Mouse (Mus musculus) MEL (cell line): Measurements from ENCODE around the gene Grik4. TPM values are rescaled to one million over a fixed set of nuclear protein-coding genes. Genes with fewer than 3 reads are reported as not detected.

ENCODE experiments used
- DNase-seq: peaks from one replicate; pipeline ENCODE4 v3.0.0; 2011; ENCODE audit warnings: low read depth, low spot score
- H3K27ac ChIP-seq: 2 replicates; pipeline ENCODE4 v1.5.1; 2012; ENCODE audit warnings: low read depth, mild to moderate bottlenecking, control low read depth, low read length, moderate library complexity; ENCODE audit not compliant: control insufficient read depth
- H3K27me3 ChIP-seq, 2 experiments: fragments of 150-350 bp in 1 of 2; sonication (generic) in 1 of 2; 2 replicates each; pipeline ENCODE4 v1.6.1; 2012; ENCODE audit warnings: low read length in 2 of 2, mild to moderate bottlenecking in 2 of 2, improper control_type of control experiment in 1 of 2, moderate library complexity in 1 of 2; ENCODE audit not compliant: insufficient read depth in 2 of 2, control insufficient read depth in 1 of 2
- H3K36me3 ChIP-seq, 2 experiments: 2 replicates each; pipeline ENCODE4 v1.6.1; 2012 to 2014; ENCODE audit warnings: low read length in 2 of 2, improper control_type of control experiment in 1 of 2, inconsistent platforms in 1 of 2, mild to moderate bottlenecking in 1 of 2; ENCODE audit not compliant: insufficient read depth in 2 of 2, control insufficient read depth in 1 of 2
- H3K4me1 ChIP-seq, 2 experiments: fragments of 150-350 bp in 1 of 2; sonication (generic) in 1 of 2; 2 replicates each; pipeline ENCODE4 v1.6.1; 2012; ENCODE audit warnings: low read length in 2 of 2, improper control_type of control experiment in 1 of 2, mild to moderate bottlenecking in 1 of 2; ENCODE audit not compliant: insufficient read depth in 2 of 2, control insufficient read depth in 1 of 2
- H3K4me3 ChIP-seq, 2 experiments: fragments of 150-350 bp in 1 of 2; sonication (generic) in 1 of 2; 2 replicates each; pipeline ENCODE4 v1.5.1; 2012; ENCODE audit warnings: low read depth in 2 of 2, low read length in 2 of 2, mild to moderate bottlenecking in 2 of 2, moderate library complexity in 2 of 2, control low read depth in 1 of 2, improper control_type of control experiment in 1 of 2; ENCODE audit not compliant: control insufficient read depth in 1 of 2, insufficient read depth in 1 of 2
- H3K79me2 ChIP-seq: 2 replicates; pipeline ENCODE4 v1.6.1; 2012; ENCODE audit warnings: mild to moderate bottlenecking, low read length, moderate library complexity; ENCODE audit not compliant: control insufficient read depth, poor library complexity, insufficient read depth
- H3K9ac ChIP-seq: 2 replicates; pipeline ENCODE4 v1.6.1; 2012; ENCODE audit warnings: low read depth, mild to moderate bottlenecking, control low read depth, low read length, moderate library complexity; ENCODE audit not compliant: control insufficient read depth, poor library complexity, severe bottlenecking
- H3K9me3 ChIP-seq: fragments of 150-350 bp; sonication (generic); replicated peaks from 2 replicates; pipeline ENCODE4 v1.6.1; 2012; ENCODE audit warnings: mild to moderate bottlenecking, low read length, improper control_type of control experiment, moderate library complexity; ENCODE audit not compliant: insufficient read depth
- BHLHE40 ChIP-seq: IDR thresholded peaks from 2 replicates; pipeline ENCODE4 v1.6.1; 2012; ENCODE audit warnings: low read depth, mild to moderate bottlenecking, inconsistent platforms, low read length, improper control_type of control experiment, borderline replicate concordance
- CHD1 ChIP-seq: IDR thresholded peaks from 2 replicates; pipeline ENCODE4 v1.6.1; 2012; ENCODE audit warnings: low read depth, mild to moderate bottlenecking, inconsistent platforms, low read length, improper control_type of control experiment
- E2F4 ChIP-seq: IDR thresholded peaks from 2 replicates; pipeline ENCODE4 v1.6.1; 2011; ENCODE audit warnings: low read depth, low read length, improper control_type of control experiment, borderline replicate concordance
- ELF1 ChIP-seq: IDR thresholded peaks from 2 replicates; pipeline ENCODE4 v1.6.1; 2014; ENCODE audit warnings: low read depth, mild to moderate bottlenecking, inconsistent platforms, low read length, improper control_type of control experiment, moderate library complexity
- GABPA ChIP-seq: IDR thresholded peaks from 2 replicates; pipeline ENCODE4 v1.6.1; 2012; ENCODE audit warnings: low read depth, mild to moderate bottlenecking, inconsistent platforms, low read length, improper control_type of control experiment, moderate library complexity
- GATA1 ChIP-seq: IDR thresholded peaks from 2 replicates; pipeline ENCODE4 v1.6.1; 2011; ENCODE audit warnings: low read depth, low read length, improper control_type of control experiment
- KAT2A ChIP-seq: conservative IDR thresholded peaks from 2 replicates; pipeline ENCODE4 v1.6.1; 2012; ENCODE audit warnings: low read depth, low read length, improper control_type of control experiment, inconsistent platforms
- MXI1 ChIP-seq: IDR thresholded peaks from 2 replicates; pipeline ENCODE4 v1.6.1; 2011; ENCODE audit warnings: mild to moderate bottlenecking, low read depth, low read length, improper control_type of control experiment
- MYB ChIP-seq: IDR thresholded peaks from 2 replicates; pipeline ENCODE4 v1.6.1; 2011; ENCODE audit warnings: mild to moderate bottlenecking, low read depth, low read length, improper control_type of control experiment
- MYC ChIP-seq: IDR thresholded peaks from 2 replicates; pipeline ENCODE4 v1.6.1; 2011; ENCODE audit warnings: low read depth, mild to moderate bottlenecking, low read length, improper control_type of control experiment, moderate library complexity
- NRF1 ChIP-seq: IDR thresholded peaks from 2 replicates; pipeline ENCODE4 v1.6.1; 2014; ENCODE audit warnings: low read depth, mild to moderate bottlenecking, inconsistent platforms, low read length, improper control_type of control experiment, moderate library complexity; ENCODE audit not compliant: poor library complexity, insufficient read depth, severe bottlenecking
- POLR2A ChIP-seq, 2 experiments: IDR thresholded peaks; 2 replicates each; pipeline ENCODE4 v1.6.1; 2011 to 2012; ENCODE audit warnings: low read length in 2 of 2, mild to moderate bottlenecking in 2 of 2, control low read depth in 1 of 2, improper control_type of control experiment in 1 of 2, low read depth in 1 of 2, moderate library complexity in 1 of 2; ENCODE audit not compliant: control insufficient read depth in 1 of 2, insufficient read depth in 1 of 2, poor library complexity in 1 of 2
- POLR2AphosphoS2 ChIP-seq: IDR thresholded peaks from 2 replicates; pipeline ENCODE4 v1.6.1; 2011; ENCODE audit warnings: low read length, improper control_type of control experiment
- SIN3A ChIP-seq: IDR thresholded peaks from 2 replicates; pipeline ENCODE4 v1.6.1; 2012; ENCODE audit warnings: low read length, improper control_type of control experiment, inconsistent platforms
- TCF12 ChIP-seq: IDR thresholded peaks from 2 replicates; pipeline ENCODE4 v1.6.1; 2014; ENCODE audit warnings: low read depth, mild to moderate bottlenecking, inconsistent platforms, low read length, improper control_type of control experiment, moderate library complexity
- UBTF ChIP-seq: IDR thresholded peaks from 2 replicates; pipeline ENCODE4 v1.6.1; 2012; ENCODE audit warnings: low read depth, mild to moderate bottlenecking, inconsistent platforms, low read length, improper control_type of control experiment, moderate library complexity, borderline replicate concordance; ENCODE audit not compliant: insufficient read depth
- USF1 ChIP-seq: IDR thresholded peaks from 2 replicates; pipeline ENCODE4 v1.6.1; 2014; ENCODE audit warnings: low read depth, mild to moderate bottlenecking, inconsistent platforms, low read length, improper control_type of control experiment, moderate library complexity
- ZC3H11A ChIP-seq: IDR thresholded peaks from 2 replicates; pipeline ENCODE4 v1.6.1; 2012; ENCODE audit warnings: low read depth, mild to moderate bottlenecking, inconsistent platforms, low read length, improper control_type of control experiment
- ZKSCAN1 ChIP-seq: IDR thresholded peaks from 2 replicates; pipeline ENCODE4 v1.6.1; 2012; ENCODE audit warnings: low read depth, mild to moderate bottlenecking, inconsistent platforms, low read length, improper control_type of control experiment, moderate library complexity
- ZMIZ1 ChIP-seq: IDR thresholded peaks from 2 replicates; pipeline ENCODE4 v1.6.1; 2012; ENCODE audit warnings: low read depth, mild to moderate bottlenecking, inconsistent platforms, low read length, improper control_type of control experiment, moderate library complexity
- ZNF384 ChIP-seq: IDR thresholded peaks from 2 replicates; pipeline ENCODE4 v1.6.1; 2012; ENCODE audit warnings: low read depth, mild to moderate bottlenecking, inconsistent platforms, low read length, improper control_type of control experiment
- polyA plus RNA-seq, 2 experiments: library from polyadenylated mRNA; stranded (reverse) in 1 of 2; unstranded in 1 of 2; fragments of >175 nt in 1 of 2; fragments of >200 nt in 1 of 2; gene quantifications; 2 replicates each; pipeline versions ENCODE4 v1.2.1 to v1.2.4; 2012; ENCODE audit warnings: low replicate concordance in 2 of 2, low read depth in 1 of 2; ENCODE audit not compliant: insufficient read length in 2 of 2, insufficient read depth in 1 of 2, missing spikeins in 1 of 2
- total RNA-seq: library from RNA; depleted of rRNA; stranded (reverse); fragments of 300-350 nt; gene quantifications from 2 replicates; pipeline ENCODE4 v1.2.3, GENCODE M21; 2012

Grik4 gene
- total and polyA plus RNA-seq, 3 experiments = 0.17 TPM; not detected in 2

DNA sequence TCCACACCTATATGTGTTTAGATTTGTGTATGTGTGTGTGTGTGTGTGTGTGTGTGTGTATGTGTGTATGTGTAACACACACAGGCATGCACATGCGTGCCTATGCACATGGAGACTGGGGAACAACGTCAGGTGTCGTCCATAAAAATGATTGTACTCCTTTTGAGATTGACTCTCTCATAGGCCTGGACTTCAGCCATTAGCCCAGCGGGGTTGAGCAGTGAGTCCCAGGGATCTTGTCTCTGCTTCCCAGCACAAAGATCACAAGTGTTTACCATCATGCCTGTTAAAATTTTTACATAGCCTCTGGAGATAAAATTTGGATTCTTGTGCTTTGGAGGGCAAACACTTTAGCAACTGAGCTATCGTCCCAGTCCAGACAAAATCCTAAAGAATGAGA lies 157.4 kb downstream of the Grik4 start:
- H3K27ac ChIP-seq = no peak overlapping the region
- no peaks in the 10 kb centered on the region for H3K79me2 ChIP-seq
- H3K4me1 ChIP-seq = no peaks in the 10 kb centered on the region
- no peaks in the 10 kb centered on the region for H3K9me3 ChIP-seq
- H3K36me3 ChIP-seq = no peaks in the 10 kb centered on the region
- DNase-seq = no peak
- no peak for TF ChIP-seq GABPA
- no peak overlapping the region for H3K9ac ChIP-seq
- no peak overlapping the region for H3K4me3 ChIP-seq
- no peaks in the 10 kb centered on the region for H3K27me3 ChIP-seq

DNA sequence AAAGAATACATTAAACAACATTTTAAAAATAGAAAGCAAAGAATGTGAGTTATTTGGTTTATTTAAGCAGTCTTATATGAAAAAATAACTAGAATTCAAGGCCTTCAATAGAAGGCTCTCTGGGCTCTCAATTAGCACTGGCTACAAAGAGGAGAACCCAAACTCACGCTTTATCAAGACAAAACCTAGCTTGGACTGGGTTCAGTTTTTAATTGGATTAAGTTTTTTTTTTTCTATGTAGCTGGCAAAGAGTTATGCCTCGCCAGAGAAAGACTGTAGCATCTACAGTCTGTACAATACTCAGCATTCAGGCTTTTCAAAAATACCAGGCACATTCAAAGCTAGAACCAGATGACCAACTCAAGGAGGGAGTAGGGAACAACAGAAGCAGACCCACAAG lies 158.0 kb downstream of the Grik4 start:
- no peaks in the 10 kb centered on the region for H3K36me3 ChIP-seq
- H3K4me1 ChIP-seq = no peaks in the 10 kb centered on the region
- TF ChIP-seq GATA1 (no peak), NRF1 (no peak), ZNF384 (no peak), POLR2AphosphoS2 (no peak)
- TF ChIP-seq, all 39 proteins: peak for 0
- Histone ChIP-seq H3K27me3 (no peaks in the 10 kb centered on the region), H3K4me3 (no peak overlapping the region), H3K9me3 (no peaks in the 10 kb centered on the region), H3K9ac (no peak overlapping the region), H3K79me2 (no peaks in the 10 kb centered on the region), H3K27ac (no peak overlapping the region)
- no peak for DNase-seq

DNA sequence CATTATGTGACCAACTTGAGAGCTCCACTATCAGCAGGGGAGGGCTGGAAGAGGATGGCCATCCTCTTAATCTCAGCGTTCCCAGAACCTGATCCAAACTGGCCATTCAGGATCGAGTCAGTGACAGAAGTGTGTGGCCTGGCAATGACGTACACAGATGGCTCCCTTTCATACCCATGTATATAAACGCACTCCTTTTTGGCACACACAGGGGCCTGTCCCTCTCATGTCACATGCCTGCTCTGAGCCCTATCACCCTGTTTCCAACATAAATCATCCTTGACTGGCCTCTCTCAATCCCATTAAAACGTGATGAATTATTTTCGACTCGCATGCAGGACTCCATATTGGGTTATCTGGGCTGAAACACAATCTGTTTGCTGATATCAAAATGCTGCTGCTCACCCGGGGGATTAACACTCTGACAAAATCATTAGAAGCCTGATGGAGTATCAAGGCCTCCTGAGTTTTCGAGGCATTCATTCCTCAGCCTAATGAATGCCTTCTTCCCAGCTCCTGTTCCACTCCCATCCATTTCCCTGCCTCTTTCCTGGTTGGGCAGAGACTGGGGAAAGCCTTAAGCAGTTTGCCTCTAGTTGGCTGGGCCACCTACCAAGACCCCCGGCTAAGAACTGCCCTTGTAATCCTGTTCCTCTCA lies 159.0 kb downstream of the Grik4 start:
- H3K9me3 ChIP-seq = no peaks in the 10 kb centered on the region
- H3K36me3 ChIP-seq = no peaks in the 10 kb centered on the region
- TF ChIP-seq MYC = no peak
- no peak for TF ChIP-seq USF1
- no peak for TF ChIP-seq POLR2AphosphoS2
- TF ChIP-seq BHLHE40 = no peak
- no peak for TF ChIP-seq GATA1
- no peak for TF ChIP-seq ZKSCAN1
- no peak for TF ChIP-seq TCF12
- TF ChIP-seq POLR2A (IDR thresholded peaks at IDR 0.05; ENCODE audit: control insufficient read depth in 1 of 2, insufficient read depth in 1 of 2, low read depth in 1 of 2, low read length in 2 of 2, poor library complexity in 1 of 2) = no peak
- TF ChIP-seq NRF1 = no peak
- no peak for TF ChIP-seq ZMIZ1
- no peak for TF ChIP-seq CHD1
- TF ChIP-seq UBTF = no peak
- TF ChIP-seq SIN3A = no peak
- no peak for TF ChIP-seq KAT2A
- TF ChIP-seq MXI1 = no peak
- no peak for TF ChIP-seq ZC3H11A
- no peak for TF ChIP-seq MYB
- TF ChIP-seq ELF1 = no peak
- TF ChIP-seq E2F4 = no peak
- H3K4me1 ChIP-seq = no peaks in the 10 kb centered on the region
- H3K9ac ChIP-seq = no peak overlapping the region
- no peak for DNase-seq
- H3K4me3 ChIP-seq = no peak overlapping the region
- no peak overlapping the region for H3K27ac ChIP-seq
- no peaks in the 10 kb centered on the region for H3K27me3 ChIP-seq
- no peaks in the 10 kb centered on the region for H3K79me2 ChIP-seq
